Mouse (Mus musculus) cerebellum, adult 2 months (tissue): ENCODE measurements around the gene Cutc. TPM values are rescaled to one million over a fixed set of nuclear protein-coding genes. Genes with fewer than 3 reads are reported as not detected.

Experiments used
- DNase-seq, 2 experiments: peaks; one replicate each; pipeline ENCODE4 v3.0.0; 2021
- H3K27ac ChIP-seq: fragments of 200-500 bp; 2 replicates; pipeline ENCODE4 v1.5.1; 2012; ENCODE audit warnings: low read length, control low read depth, inconsistent platforms; ENCODE audit not compliant: insufficient read depth
- H3K27me3 ChIP-seq: fragments of 200-500 bp; 2 replicates; pipeline ENCODE4 v1.6.1; 2012; ENCODE audit warnings: inconsistent platforms, mild to moderate bottlenecking, low read length, moderate library complexity; ENCODE audit not compliant: control insufficient read depth, insufficient read depth
- H3K4me1 ChIP-seq: fragments of 200-500 bp; 2 replicates; pipeline ENCODE4 v1.6.1; 2011; ENCODE audit warnings: low read length; ENCODE audit not compliant: control insufficient read depth, insufficient read depth
- H3K4me3 ChIP-seq: fragments of 200-500 bp; replicated peaks from 2 replicates; pipeline ENCODE3; 2011; ENCODE audit warnings: mild to moderate bottlenecking, low read depth, low read length, control low read depth; ENCODE audit not compliant: insufficient read depth
- CTCF ChIP-seq: fragments of 200-500 bp; IDR thresholded peaks from 2 replicates; pipeline ENCODE4 v1.5.1; 2011; ENCODE audit warnings: low read depth, mild to moderate bottlenecking, control low read depth, low read length, moderate library complexity, borderline replicate concordance; ENCODE audit not compliant: insufficient read depth
- POLR2A ChIP-seq: fragments of 200-500 bp; IDR thresholded peaks from 2 replicates; pipeline ENCODE4 v1.6.1; 2011; ENCODE audit warnings: low read length, control low read depth, borderline replicate concordance; ENCODE audit not compliant: insufficient read depth
- WGBS: fragments of 180-500 bp; shearing (Covaris S2); methylation state at CpG from one replicate; pipeline ENCODE4 v1.1.7; 2018; 5-methylcytosine and 5-hydroxymethylcytosine counted together
- polyA plus RNA-seq: library from polyadenylated mRNA; depleted of rRNA; stranded (reverse); fragments of >200 nt; gene quantifications from 2 replicates; pipeline ENCODE4 v1.2.3, GENCODE M21; 2012

Cutc gene
- polyA plus RNA-seq, 1 experiment = 9.3 TPM

DNA sequence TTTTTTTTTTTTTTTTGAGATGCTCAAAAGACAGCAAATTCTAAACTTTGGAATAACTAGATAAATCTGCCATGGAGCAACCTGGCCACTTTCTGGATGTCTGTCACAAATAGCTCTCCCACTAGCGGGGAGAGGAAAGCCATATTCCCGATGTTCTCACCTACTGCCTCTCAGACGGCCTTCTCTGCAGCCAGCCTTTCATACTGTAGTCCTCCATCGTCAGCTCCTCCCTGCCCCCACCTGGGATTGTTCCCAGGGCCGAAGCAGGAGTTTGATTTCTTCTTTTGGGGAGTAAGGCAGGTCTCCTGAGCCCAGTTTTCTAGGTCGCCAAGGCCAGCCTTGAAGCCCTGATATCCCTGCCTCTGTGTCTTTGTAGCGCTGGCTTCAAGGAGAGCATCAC is 21.6 kb upstream of the Cutc start:
- H3K4me3 ChIP-seq = no peak overlapping the region
- no peak for DNase-seq
- H3K27me3 ChIP-seq = no peaks in the 10 kb centered on the region
- H3K4me1 ChIP-seq = no peaks in the 10 kb centered on the region
- 72% methylated on average over 7 of the region's 7 CpGs for WGBS
- no peak overlapping the region for H3K27ac ChIP-seq
- TF ChIP-seq POLR2A (no peak), CTCF (no peak)

DNA sequence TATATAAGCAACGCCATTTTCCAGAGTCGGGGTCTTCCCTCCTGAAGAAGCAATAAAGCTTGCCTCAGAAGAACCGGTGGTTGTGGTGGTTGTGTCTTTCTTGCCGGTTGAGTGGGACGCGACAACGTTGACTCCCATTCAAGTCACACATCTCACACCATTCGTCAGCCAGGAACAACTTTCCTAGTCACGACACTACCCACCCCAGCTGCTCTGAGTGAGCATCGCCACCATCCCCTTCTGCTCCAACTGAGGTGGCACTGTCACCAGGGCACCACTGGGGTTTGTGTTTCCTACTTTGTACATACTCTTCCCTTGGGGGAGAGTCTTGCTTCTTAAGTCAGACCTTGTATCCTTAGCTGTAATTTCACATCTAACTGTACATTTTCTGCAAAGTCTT is 14.4 kb upstream of the Cutc start:
- DNase-seq = no peak
- Histone ChIP-seq H3K4me1 (no peaks in the 10 kb centered on the region), H3K27me3 (no peaks in the 10 kb centered on the region), H3K27ac (no peak overlapping the region), H3K4me3 (no peak overlapping the region)
- TF ChIP-seq CTCF (no peak), POLR2A (no peak)
- 98% methylated on average over 10 of the region's 10 CpGs for WGBS

DNA sequence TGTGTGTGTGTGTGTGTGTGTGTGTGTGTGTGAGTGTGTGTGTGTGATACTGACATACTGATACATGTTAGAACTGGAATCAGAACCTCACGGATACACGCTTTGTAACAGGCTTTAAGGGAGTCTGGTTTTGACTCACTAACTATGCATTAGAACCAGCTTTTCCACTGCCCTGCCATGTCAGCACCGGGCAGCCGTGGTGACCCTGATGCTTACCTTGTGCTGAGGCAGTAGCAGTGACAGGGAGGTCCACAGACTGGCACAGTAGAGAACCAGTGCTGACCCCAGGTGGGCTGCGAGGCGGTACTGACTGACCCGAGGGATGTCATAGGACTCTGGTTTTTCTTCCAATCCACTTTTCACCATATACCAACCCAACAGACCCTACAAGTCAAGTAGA is 9.4 kb upstream of the Cutc start:
- no peak for DNase-seq
- H3K27ac ChIP-seq = no peak overlapping the region
- H3K27me3 ChIP-seq = no peaks in the 10 kb centered on the region
- 93% methylated on average over 7 of the region's 7 CpGs for WGBS
- TF ChIP-seq CTCF = no peak
- TF ChIP-seq POLR2A = no peak
- H3K4me1 ChIP-seq = no peaks in the 10 kb centered on the region
- H3K4me3 ChIP-seq = no peak overlapping the region

DNA sequence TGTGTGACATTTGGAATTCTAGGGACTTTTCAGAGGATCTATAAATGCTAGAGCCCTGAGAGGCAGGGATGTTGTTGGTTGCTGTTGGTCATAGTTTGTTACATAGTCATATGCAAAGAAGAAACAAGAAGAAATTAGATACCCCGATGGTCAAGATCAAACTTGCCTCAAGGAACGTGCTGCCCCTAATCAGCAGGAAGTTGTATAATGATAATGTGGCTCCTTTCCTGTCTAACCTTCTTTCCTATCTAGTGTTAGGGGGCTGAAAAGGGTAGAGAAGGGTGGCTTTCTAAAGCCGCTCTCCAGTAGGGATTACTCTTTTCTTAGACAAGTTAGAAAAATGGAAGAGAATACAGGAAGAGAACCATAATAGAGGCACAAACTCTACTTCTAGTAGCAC is 7.1 kb upstream of the Cutc start:
- WGBS = 92% methylated on average over 3 of the region's 3 CpGs
- no peak overlapping the region for H3K4me3 ChIP-seq

DNA sequence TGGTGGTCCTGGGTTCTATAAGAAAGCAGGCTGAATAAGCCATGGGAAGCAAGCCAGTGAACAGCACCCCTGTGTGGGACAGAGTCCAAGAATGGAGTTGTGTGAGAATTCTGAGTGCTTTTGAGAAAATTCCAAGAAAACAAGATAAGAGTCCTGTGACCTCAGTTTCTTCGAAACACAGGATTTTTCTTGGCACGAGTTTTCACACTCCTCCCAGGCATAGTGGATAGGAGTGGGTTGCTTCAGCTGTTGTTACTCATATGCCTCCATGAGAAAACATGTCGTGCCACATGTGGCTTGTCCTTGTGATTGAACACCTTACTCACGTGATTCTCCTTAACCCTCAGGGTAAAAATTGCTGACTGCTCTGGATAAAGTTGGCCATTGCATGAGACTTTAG is 4.9 kb upstream of the Cutc start:
- H3K27me3 ChIP-seq = no peaks in the 10 kb centered on the region
- H3K27ac ChIP-seq = no peak overlapping the region
- no peaks in the 10 kb centered on the region for H3K4me1 ChIP-seq
- 89% methylated on average over 4 of the region's 4 CpGs for WGBS
- H3K4me3 ChIP-seq = no peak overlapping the region
- no peak for DNase-seq
- no peak for TF ChIP-seq CTCF
- TF ChIP-seq POLR2A = no peak

More for the DNA sequence above, 7.1 kb upstream of the Cutc start:
- Histone ChIP-seq H3K27me3 (no peaks in the 10 kb centered on the region), H3K4me1 (no peaks in the 10 kb centered on the region), H3K27ac (no peak overlapping the region)
- no peak for DNase-seq
- TF ChIP-seq POLR2A (no peak), CTCF (no peak)

DNA sequence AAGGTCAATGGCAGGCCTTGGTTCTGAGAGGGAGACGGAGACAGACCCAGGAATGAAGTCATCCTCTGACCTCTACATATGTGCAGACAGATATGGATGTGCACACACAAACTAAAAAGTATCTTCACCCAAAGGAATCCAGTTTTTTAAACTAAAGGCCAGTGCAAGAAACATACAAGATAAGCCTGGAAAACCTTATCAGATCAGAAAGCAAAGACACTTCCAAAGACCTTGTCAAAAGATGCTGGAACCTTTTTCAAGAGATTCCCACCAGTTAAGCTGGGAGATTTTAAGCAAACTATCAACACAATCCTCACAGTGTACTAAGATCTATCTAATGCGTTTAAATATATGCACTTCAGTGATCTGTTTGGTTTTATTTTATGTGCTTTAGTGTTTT is 2.8 kb upstream of the Cutc start:
- Histone ChIP-seq H3K27me3 (no peaks in the 10 kb centered on the region), H3K4me3 (no peak overlapping the region), H3K4me1 (no peaks in the 10 kb centered on the region), H3K27ac (no peak overlapping the region)
- no peak for DNase-seq
- WGBS = 94% methylated on average over 2 of the region's 2 CpGs
- TF ChIP-seq CTCF = no peak
- TF ChIP-seq POLR2A = no peak

DNA sequence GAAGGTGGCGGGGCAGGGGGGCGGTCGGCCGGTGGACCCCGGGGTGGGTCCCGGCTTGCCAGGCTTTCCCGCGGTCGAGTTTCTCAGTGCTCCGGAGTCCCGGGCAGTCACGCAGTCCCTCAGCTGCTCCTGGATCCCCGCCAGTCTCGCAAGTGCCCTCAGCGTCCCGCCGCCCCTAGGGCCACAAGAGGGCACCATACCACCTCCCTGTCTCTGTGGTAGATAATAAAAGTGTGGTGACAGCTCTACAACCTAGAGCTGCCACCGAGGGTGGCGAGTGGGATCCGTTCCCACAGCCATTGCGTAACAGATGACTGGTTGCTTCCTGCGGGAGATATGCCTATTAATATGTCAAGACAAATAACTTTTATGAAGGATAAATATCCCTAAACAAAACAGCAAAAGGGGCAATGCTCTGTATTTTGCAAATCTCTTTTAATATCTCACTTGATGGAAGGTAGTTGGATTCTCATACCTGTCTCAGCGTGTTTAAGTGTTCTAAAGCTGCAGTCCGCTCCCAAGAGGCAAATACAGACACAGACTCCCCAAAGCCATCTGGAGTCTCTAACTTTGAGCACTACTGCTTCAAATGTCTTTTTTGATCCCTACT is 535 bp downstream of the Cutc start:
- Histone ChIP-seq H3K27ac (peak overlapping the region; percentile 72), H3K4me3 (peak overlapping the region; percentile 57)
- peak; percentile 92 to 95 for DNase-seq

DNA sequence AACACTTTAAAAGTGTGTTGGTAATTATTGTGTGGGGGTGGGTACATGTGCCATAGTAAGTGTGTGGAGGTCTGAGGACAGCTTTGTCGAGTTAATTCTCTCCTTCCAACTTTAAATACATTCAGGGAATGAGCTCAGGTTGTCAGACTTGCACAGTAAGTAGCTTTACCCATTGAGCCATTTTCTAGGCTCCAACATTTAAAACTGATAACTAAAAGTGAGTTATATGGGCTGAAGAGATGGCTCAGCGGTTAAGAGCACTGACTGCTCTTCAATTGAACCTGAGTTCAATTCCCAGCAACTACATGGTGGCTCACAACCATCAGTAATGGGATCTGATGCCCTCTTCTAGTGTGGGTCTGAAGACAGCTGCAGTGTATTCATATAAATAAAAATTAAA is 1.4 kb downstream of the Cutc start:
- H3K4me3 ChIP-seq = no peak overlapping the region
- H3K27ac ChIP-seq = no peak overlapping the region
- no peak for DNase-seq
- no peaks in the 10 kb centered on the region for H3K27me3 ChIP-seq
- TF ChIP-seq POLR2A = no peak
- no peak for TF ChIP-seq CTCF
- 83% methylated on average over 2 of the region's 2 CpGs for WGBS
- H3K4me1 ChIP-seq = no peaks in the 10 kb centered on the region

More for the DNA sequence above, 535 bp downstream of the Cutc start:
- WGBS = under 1% methylated on average over 22 of the region's 24 CpGs
- TF ChIP-seq POLR2A (no peak), CTCF (peak; percentile 75)
- Histone ChIP-seq H3K4me1 (no peaks in the 10 kb centered on the region), H3K27me3 (no peaks in the 10 kb centered on the region)
